Mouse (Mus musculus) neural tube, embryonic 15.5 days (tissue): ENCODE measurements around the gene Tmem235. TPM values are rescaled to one million over a fixed set of nuclear protein-coding genes. Genes with fewer than 3 reads are reported as not detected.
A peak's percentile ranks its signal among the peaks of the same experiment; 100 is the strongest.

ENCODE experiments used
- ATAC-seq: fragments of 200-750 bp; cut with Nextera tagmentation; 2 replicates; pipeline ENCODE4 v1.8.0; 2017; ENCODE audit warnings: mild to moderate bottlenecking, moderate TSS enrichment, moderate library complexity; ENCODE audit not compliant: low FRiP score
- H3K27ac ChIP-seq: fragments of 300-500 bp; sonication (generic); replicated peaks from 2 replicates; pipeline ENCODE4 v1.5.1; 2015; ENCODE audit warnings: mild to moderate bottlenecking, inconsistent platforms
- H3K27me3 ChIP-seq: fragments of 300-500 bp; sonication (generic); replicated peaks from 2 replicates; pipeline ENCODE4 v1.6.1; 2015; ENCODE audit warnings: inconsistent platforms
- H3K36me3 ChIP-seq: fragments of 300-500 bp; sonication (generic); 2 replicates; pipeline ENCODE4 v1.6.1; 2015; ENCODE audit warnings: inconsistent platforms
- H3K4me1 ChIP-seq: fragments of 300-500 bp; sonication (generic); 2 replicates; pipeline ENCODE4 v1.6.1; 2015; ENCODE audit warnings: inconsistent platforms
- H3K4me2 ChIP-seq: fragments of 300-500 bp; sonication (generic); 2 replicates; pipeline ENCODE4 v1.6.1; 2015; ENCODE audit warnings: inconsistent platforms, mild to moderate bottlenecking, moderate library complexity
- H3K4me3 ChIP-seq: fragments of 300-500 bp; sonication (generic); replicated peaks from 2 replicates; pipeline ENCODE4 v1.5.1; 2015; ENCODE audit warnings: mild to moderate bottlenecking, inconsistent platforms
- H3K9ac ChIP-seq: fragments of 300-500 bp; sonication (generic); replicated peaks from 2 replicates; pipeline ENCODE4 v1.6.1; 2015; ENCODE audit warnings: mild to moderate bottlenecking, inconsistent platforms
- H3K9me3 ChIP-seq: fragments of 300-500 bp; sonication (generic); replicated peaks from 2 replicates; pipeline ENCODE4 v1.6.1; 2016; ENCODE audit warnings: inconsistent platforms
- WGBS: fragments of 180-500 bp; shearing (Covaris S2); methylation state at CpG from one replicate; pipeline ENCODE4 v1.1.7; 2015; ENCODE audit warnings: mixed read lengths; 5-methylcytosine and 5-hydroxymethylcytosine counted together
- polyA plus RNA-seq: library from polyadenylated mRNA; unstranded; fragments of >200 nt; fragmentation: Nextera tagmentation; extraction: Ambion mirVana; gene quantifications from 2 replicates; pipeline ENCODE4 v1.2.1, GENCODE M21; 2015

Gene Tmem235
- polyA plus RNA-seq, 1 experiment from 2014 or later: not detected

- Histone ChIP-seq H3K9me3 (no peaks in the 10 kb centered on the region), H3K27ac (no peak overlapping the region), H3K4me3 (no peak overlapping the region), H3K27me3 (no peaks in the 10 kb centered on the region), H3K4me2 (no peak overlapping the region), H3K9ac (no peak overlapping the region), H3K4me1 (peaks cover 3% of the 10 kb centered on the region), H3K36me3 (no peaks in the 10 kb centered on the region)
- WGBS: 80% methylated on average over 2 of the region's 2 CpGs
- ATAC-seq: no peak
Measured at GRCm38 (mm10) chr11:117902282-117902681, 41.7 kb downstream of the Tmem235 start.

GRCm38 (mm10) chr11:117904442-117904841 is 43.9 kb downstream of the Tmem235 start:
- H3K27me3 ChIP-seq: no peaks in the 10 kb centered on the region
- H3K4me2 ChIP-seq: no peak overlapping the region

DNA sequence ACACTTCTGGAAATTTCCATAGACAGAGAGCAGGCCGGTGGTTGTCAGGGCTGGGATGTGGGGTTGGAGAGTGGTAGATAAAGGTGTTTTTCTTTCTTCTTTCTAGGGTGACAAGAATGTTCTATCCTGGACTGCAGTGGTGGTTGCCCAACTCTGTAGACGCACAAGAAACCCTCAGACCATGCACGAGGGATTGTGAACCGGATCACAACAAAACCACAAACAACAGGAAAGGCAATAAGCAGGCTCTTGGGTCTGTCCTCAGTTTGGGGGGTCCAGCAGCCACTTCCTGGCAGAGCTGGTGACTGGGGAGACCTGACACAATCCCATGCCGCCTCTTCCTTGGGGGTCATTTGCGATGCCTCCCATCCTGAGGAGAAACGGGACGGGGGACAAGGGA is 48.8 kb downstream of the Tmem235 start:
- H3K4me3 ChIP-seq: no peak overlapping the region

More at GRCm38 (mm10) chr11:117904442-117904841, 43.9 kb downstream of the Tmem235 start:
- Histone ChIP-seq H3K36me3 (no peaks in the 10 kb centered on the region), H3K4me3 (no peak overlapping the region), H3K9me3 (no peaks in the 10 kb centered on the region), H3K27ac (no peak overlapping the region), H3K4me1 (peaks cover 4% of the 10 kb centered on the region), H3K9ac (no peak overlapping the region)
- no peak for ATAC-seq
- WGBS: 90% methylated on average over 8 of the region's 8 CpGs

GRCm38 (mm10) chr11:117912684-117913352 is 52.3 kb downstream of the Tmem235 start:
- Histone ChIP-seq H3K27me3 (no peaks in the 10 kb centered on the region), H3K27ac (no peak overlapping the region), H3K4me1 (no peaks in the 10 kb centered on the region; the same call in 1 of the 2 replicates), H3K9ac (no peak overlapping the region), H3K4me2 (peak overlapping the region; percentile 29; the same call in 1 of the 2 replicates), H3K9me3 (no peaks in the 10 kb centered on the region), H3K36me3 (no peaks in the 10 kb centered on the region), H3K4me3 (no peak overlapping the region)
- 34% methylated on average over 13 of the region's 13 CpGs for WGBS
- ATAC-seq: no peak

More for the DNA sequence above, 48.8 kb downstream of the Tmem235 start:
- Histone ChIP-seq H3K9me3 (no peaks in the 10 kb centered on the region), H3K4me1 (peaks cover 4% of the 10 kb centered on the region), H3K27me3 (no peaks in the 10 kb centered on the region), H3K36me3 (no peaks in the 10 kb centered on the region), H3K4me2 (no peak overlapping the region), H3K9ac (no peak overlapping the region), H3K27ac (no peak overlapping the region)
- ATAC-seq: no peak
- WGBS: 91% methylated on average over 8 of the region's 8 CpGs

DNA sequence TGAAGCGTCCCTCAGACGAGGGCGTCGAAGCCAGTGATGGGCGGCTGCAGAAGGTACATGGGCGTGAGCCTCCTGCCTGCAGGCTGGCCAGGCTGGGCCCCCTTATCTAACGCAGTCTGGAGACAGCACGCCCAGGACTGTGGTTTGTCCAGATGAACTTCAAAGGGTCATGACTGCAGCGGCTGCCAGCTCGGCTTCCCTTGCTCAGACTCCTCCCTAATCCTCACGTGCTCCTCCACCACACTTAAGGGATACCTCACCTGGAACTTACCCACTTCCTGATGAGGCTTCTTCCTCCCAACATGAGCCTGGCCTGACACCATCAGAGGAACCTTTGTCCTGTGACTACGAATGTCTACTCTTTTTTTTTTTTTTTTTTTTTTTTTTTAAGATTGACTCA is 54.0 kb downstream of the Tmem235 start:
- Histone ChIP-seq H3K27ac (no peak overlapping the region), H3K9me3 (no peaks in the 10 kb centered on the region), H3K36me3 (no peaks in the 10 kb centered on the region), H3K9ac (no peak overlapping the region), H3K4me1 (peaks cover 3% of the 10 kb centered on the region; the same call in 1 of the 2 replicates), H3K4me3 (no peak overlapping the region), H3K27me3 (no peaks in the 10 kb centered on the region), H3K4me2 (no peak overlapping the region)
- no peak for ATAC-seq
- 80% methylated on average over 12 of the region's 12 CpGs for WGBS

Other genes with a start within 250 kb of the Tmem235 start
- 20.5 and 23.6 TPM in 2 replicates for gene Tnrc6c, start 206.5 kb upstream of the Tmem235 start, polyA plus RNA-seq
- gene Tmc8, start 78.7 kb upstream of the Tmem235 start, polyA plus RNA-seq: 0.99 and 4.6 TPM in 2 replicates
- gene Tmc6, start 78.6 kb upstream of the Tmem235 start, polyA plus RNA-seq: 7.5 and 12.0 TPM in 2 replicates
- gene 6030468B19Rik, start 63.1 kb upstream of the Tmem235 start, polyA plus RNA-seq: 0.23 TPM in 1 of 2 replicates, not detected in the other
- 0.95 and 1.7 TPM in 2 replicates for gene Gm20708, start 51.1 kb upstream of the Tmem235 start, polyA plus RNA-seq
- gene Syngr2, start 51.1 kb upstream of the Tmem235 start, polyA plus RNA-seq: 13.7 and 52.4 TPM in 2 replicates
- 6.0 and 8.0 TPM in 2 replicates for gene Afmid, start 34.8 kb upstream of the Tmem235 start, polyA plus RNA-seq
- gene Tk1, start 34.7 kb upstream of the Tmem235 start, polyA plus RNA-seq: 15.6 and 42.9 TPM in 2 replicates
- 26.7 and 88.4 TPM in 2 replicates for gene Birc5, start 11.5 kb upstream of the Tmem235 start, polyA plus RNA-seq
- 4.7 and 5.0 TPM in 2 replicates for gene Tha1, start 12.7 kb downstream of the Tmem235 start, polyA plus RNA-seq
- 6.7 and 13.2 TPM in 2 replicates for gene Socs3, start 109.3 kb downstream of the Tmem235 start, polyA plus RNA-seq
- 60.7 and 62.8 TPM in 2 replicates for gene Pgs1, start 125.5 kb downstream of the Tmem235 start, polyA plus RNA-seq